Mouse (Mus musculus) kidney, adult 2 months (tissue): ENCODE measurements around the gene Col9a2.
A peak's percentile ranks its signal among the peaks of the same experiment; 100 is the strongest.

Experiments
- CTCF ChIP-seq: fragments of 200-500 bp; conservative IDR thresholded peaks from 2 replicates; pipeline ENCODE4 v1.5.1; 2011; ENCODE audit warnings: low read depth, mild to moderate bottlenecking, control low read depth, low read length, moderate library complexity, mixed read lengths; ENCODE audit not compliant: insufficient read depth, insufficient read length
- POLR2A ChIP-seq: fragments of 200-500 bp; IDR thresholded peaks from one replicate; pipeline ENCODE4 v1.6.1; 2011; ENCODE audit warnings: low read depth, low read length, control low read depth

DNA sequence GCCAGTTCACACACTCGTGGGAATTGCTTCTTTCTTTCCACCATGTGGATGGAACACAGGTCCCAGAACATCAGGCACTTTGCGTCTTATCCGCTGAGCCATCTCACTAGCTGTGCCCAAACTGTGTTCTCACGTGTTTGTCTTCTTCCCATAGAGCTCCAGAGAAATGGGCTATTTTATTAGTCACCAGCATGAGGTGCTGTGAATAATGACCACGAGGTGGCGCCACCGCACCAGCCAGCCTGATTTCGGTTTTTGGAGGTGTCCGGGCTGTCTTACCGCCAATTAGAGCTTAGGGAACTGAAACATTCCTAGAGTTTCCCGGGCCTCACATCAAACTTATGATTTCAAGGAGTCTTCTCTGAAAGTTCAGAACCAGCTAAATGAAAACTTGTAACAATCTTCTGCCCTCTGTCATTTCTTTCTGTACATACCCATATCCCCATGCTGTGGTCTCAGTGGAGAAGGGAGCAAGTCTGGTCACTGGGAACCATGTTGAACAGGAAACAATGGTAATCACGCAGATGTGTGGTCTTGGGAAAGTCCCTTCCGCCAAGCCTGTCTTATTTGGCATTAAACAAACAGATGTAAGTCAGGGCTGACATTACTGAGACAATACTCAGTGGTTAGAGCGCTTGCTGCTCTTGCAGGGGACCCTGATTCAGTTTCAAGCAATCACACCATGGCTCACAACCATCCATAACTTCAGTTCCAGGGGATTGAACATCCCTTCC, 10.4 kb upstream of the Col9a2 start:
- TF ChIP-seq CTCF: peak; percentile 77
- no peak for TF ChIP-seq POLR2A
